Mouse (Mus musculus) heart, embryonic 14.5 days (tissue): Measurements from ENCODE around the gene Ice2. TPM values are rescaled to one million over a fixed set of nuclear protein-coding genes. Genes with fewer than 3 reads are reported as not detected.

Source experiments
- ATAC-seq: fragments of 200-750 bp; cut with Nextera tagmentation; 2 replicates; pipeline ENCODE4 v1.8.0; 2017; ENCODE audit warnings: low read depth, moderate TSS enrichment; ENCODE audit not compliant: insufficient number of reproducible peaks, insufficient read depth, low FRiP score
- H3K27ac ChIP-seq, 2 experiments: fragments of 200-500 bp in 1 of 2; fragments of 300-500 bp in 1 of 2; sonication (generic) in 1 of 2; replicated peaks in 1 of 2; 2 replicates each; pipeline ENCODE4 v1.5.1; 2012 to 2014; ENCODE audit warnings: low read depth in 2 of 2, low read length in 2 of 2, control low read depth in 1 of 2, mild to moderate bottlenecking in 1 of 2, mixed read lengths in 1 of 2; ENCODE audit not compliant: control insufficient read depth in 1 of 2, insufficient read depth in 1 of 2
- H3K27me3 ChIP-seq: fragments of 300-500 bp; sonication (generic); 2 replicates; pipeline ENCODE4 v1.6.1; 2014; ENCODE audit warnings: mild to moderate bottlenecking, low read length, control low read depth; ENCODE audit not compliant: control insufficient read depth, insufficient read depth
- H3K36me3 ChIP-seq: fragments of 300-500 bp; sonication (generic); 2 replicates; pipeline ENCODE4 v1.6.1; 2014; ENCODE audit warnings: mild to moderate bottlenecking, control low read depth, low read length, mixed read lengths; ENCODE audit not compliant: control insufficient read depth, insufficient read depth
- H3K4me1 ChIP-seq, 2 experiments: fragments of 200-500 bp in 1 of 2; fragments of 300-500 bp in 1 of 2; sonication (generic) in 1 of 2; 2 replicates each; pipeline ENCODE4 v1.6.1; 2012 to 2014; ENCODE audit warnings: low read length in 2 of 2, control low read depth in 1 of 2, mixed read lengths in 1 of 2; ENCODE audit not compliant: control insufficient read depth in 2 of 2, insufficient read depth in 2 of 2
- H3K4me2 ChIP-seq: fragments of 300-500 bp; sonication (generic); 2 replicates; pipeline ENCODE4 v1.6.1; 2014; ENCODE audit warnings: mild to moderate bottlenecking, low read length
- H3K4me3 ChIP-seq, 2 experiments: fragments of 200-500 bp in 1 of 2; fragments of 300-500 bp in 1 of 2; sonication (generic) in 1 of 2; 2 replicates each; pipeline ENCODE4 v1.5.1; 2012 to 2014; ENCODE audit warnings: low read length in 2 of 2, mild to moderate bottlenecking in 2 of 2, control low read depth in 1 of 2, low read depth in 1 of 2, moderate library complexity in 1 of 2; ENCODE audit not compliant: control insufficient read depth in 1 of 2, insufficient read depth in 1 of 2
- H3K9ac ChIP-seq: fragments of 300-500 bp; sonication (generic); 2 replicates; pipeline ENCODE4 v1.6.1; 2014; ENCODE audit warnings: mild to moderate bottlenecking, low read length
- H3K9me3 ChIP-seq: fragments of 300-500 bp; sonication (generic); 2 replicates; pipeline ENCODE4 v1.6.1; 2016; ENCODE audit warnings: low read length, control low read depth; ENCODE audit not compliant: control insufficient read depth
- WGBS: fragments of 180-500 bp; shearing (Covaris S2); extraction: QIAGEN DNeasy Blood & Tissue Kit; methylation state at CpG from one replicate; pipeline ENCODE4 v1.1.7; 2014; 5-methylcytosine and 5-hydroxymethylcytosine counted together
- polyA plus RNA-seq: library from polyadenylated mRNA; unstranded; fragments of >200 nt; fragmentation: Nextera tagmentation; extraction: Ambion mirVana; gene quantifications from 2 replicates; pipeline ENCODE4 v1.2.1, GENCODE M21; 2014

Ice2 gene
- polyA plus RNA-seq, 1 experiment from 2014 or later, result 13.9 TPM

- Histone ChIP-seq H3K9me3 (no peaks in the 10 kb centered on the region), H3K4me2 (peak overlapping the region; percentile 46), H3K36me3 (peaks cover 74% of the 10 kb centered on the region), H3K4me3 (no peak overlapping the region), H3K27me3 (no peaks in the 10 kb centered on the region), H3K4me1 (peaks cover 45 to 75% of the 10 kb centered on the region in 2 experiments), H3K27ac (peak overlapping the region; percentile 93), H3K9ac (peak overlapping the region; percentile 58)
- peak; percentile 78 for ATAC-seq
- 7% methylated on average over 6 of the region's 6 CpGs for WGBS
These were observed 73.2 kb downstream of the Ice2 start for GRCm38 (mm10) chr9:69470921-69471320.

- no peaks in the 10 kb centered on the region for H3K27me3 ChIP-seq
- no peak overlapping the region for H3K9ac ChIP-seq
- WGBS, result 9% methylated on average over 6 of the region's 6 CpGs
- H3K27ac ChIP-seq, result peak overlapping the region; percentile 20 to 93
- peak; percentile 77 for ATAC-seq
- H3K4me2 ChIP-seq, result no peak overlapping the region
- peaks cover 55 to 78% of the 10 kb centered on the region in 2 experiments for H3K4me1 ChIP-seq
- H3K36me3 ChIP-seq, result peaks cover 74% of the 10 kb centered on the region
- no peak overlapping the region for H3K4me3 ChIP-seq
- H3K9me3 ChIP-seq, result no peaks in the 10 kb centered on the region
These were observed 75.0 kb downstream of the Ice2 start for GRCm38 (mm10) chr9:69472724-69473123.

GRCm38 (mm10) chr9:69475873-69476272, 78.2 kb downstream of the Ice2 start:
- WGBS, result 47% methylated on average over 6 of the region's 6 CpGs
- no peak overlapping the region for H3K9ac ChIP-seq
- peaks cover 39 to 61% of the 10 kb centered on the region in 2 experiments for H3K4me1 ChIP-seq
- H3K4me3 ChIP-seq, result no peak overlapping the region
- H3K9me3 ChIP-seq, result no peaks in the 10 kb centered on the region
- ATAC-seq, result no peak
- peak overlapping the region in 1 of 2 experiments; percentile 10; a peak in 1 of 4 replicates for H3K27ac ChIP-seq
- no peak overlapping the region for H3K4me2 ChIP-seq
- peaks cover 81% of the 10 kb centered on the region for H3K36me3 ChIP-seq
- no peaks in the 10 kb centered on the region for H3K27me3 ChIP-seq

GRCm38 (mm10) chr9:69477195-69477823, 79.6 kb downstream of the Ice2 start:
- peaks cover 29 to 47% of the 10 kb centered on the region in 2 experiments for H3K4me1 ChIP-seq
- no peak overlapping the region for H3K4me2 ChIP-seq
- WGBS, result 35% methylated on average over 14 of the region's 14 CpGs
- H3K27ac ChIP-seq, result peak overlapping the region; percentile 71 to 82
- no peaks in the 10 kb centered on the region for H3K27me3 ChIP-seq
- no peaks in the 10 kb centered on the region for H3K9me3 ChIP-seq
- H3K4me3 ChIP-seq, result no peak overlapping the region
- H3K9ac ChIP-seq, result peak overlapping the region; percentile 34; the same call in 1 of the 2 replicates
- H3K36me3 ChIP-seq, result peaks cover 86% of the 10 kb centered on the region
- ATAC-seq, result peak; percentile 23

- Histone ChIP-seq H3K9me3 (no peaks in the 10 kb centered on the region), H3K27me3 (no peaks in the 10 kb centered on the region), H3K4me2 (no peak overlapping the region), H3K36me3 (peaks cover 90% of the 10 kb centered on the region), H3K4me3 (no peak overlapping the region), H3K27ac (peak overlapping the region; percentile 71 to 82), H3K9ac (peak overlapping the region; percentile 34; the same call in 1 of the 2 replicates), H3K4me1 (peaks cover 24 to 42% of the 10 kb centered on the region in 2 experiments)
- ATAC-seq, result no peak
- 61% methylated on average over 6 of the region's 6 CpGs for WGBS
These were observed 80.1 kb downstream of the Ice2 start for GRCm38 (mm10) chr9:69477824-69478222.

DNA sequence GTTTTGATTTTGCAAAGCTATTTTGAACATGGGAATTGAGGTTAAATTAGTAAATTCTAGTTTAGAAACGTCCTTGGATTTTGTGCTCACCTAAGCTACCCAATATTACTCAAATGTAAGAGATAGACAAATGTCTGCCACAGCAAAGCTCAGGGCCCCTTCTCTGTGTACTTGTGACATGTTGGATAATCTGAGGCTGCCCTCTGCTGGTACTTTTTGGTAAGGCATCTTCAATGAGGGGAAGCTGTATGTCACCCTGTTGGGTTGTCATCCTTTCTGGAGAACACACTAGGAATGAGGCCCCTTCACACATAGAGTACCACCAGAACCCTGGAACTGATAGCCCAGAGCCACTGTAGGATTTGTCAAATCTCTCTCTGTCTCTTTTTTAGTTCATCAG, 82.6 kb downstream of the Ice2 start:
- 0% methylated on average over 1 of the region's 1 CpGs for WGBS
- H3K9ac ChIP-seq, result no peak overlapping the region; the same call in 1 of the 2 replicates
- no peak overlapping the region for H3K4me2 ChIP-seq
- no peaks in the 10 kb centered on the region for H3K27me3 ChIP-seq
- no peak overlapping the region for H3K4me3 ChIP-seq
- H3K9me3 ChIP-seq, result no peaks in the 10 kb centered on the region
- peaks cover 98% of the 10 kb centered on the region for H3K36me3 ChIP-seq
- H3K27ac ChIP-seq, result no peak overlapping the region
- peaks cover 16 to 33% of the 10 kb centered on the region in 2 experiments for H3K4me1 ChIP-seq
- ATAC-seq, result no peak
